Mouse (Mus musculus): ENCODE data around the gene Itsn1.

GRCm38 (mm10) chr16:91680656-91681055 is 48.4 kb upstream of the Itsn1 start:
- no peak for TF ChIP-seq CTCF (IDR thresholded peaks at IDR 0.05; ENCODE audit: low read depth)
- no peak for TF ChIP-seq EP300 (IDR thresholded peaks at IDR 0.05; ENCODE audit: low read depth)

All from liver, embryonic 14.5 days (tissue).